Mouse (Mus musculus) telencephalon, adult 2 months (tissue): ENCODE results near the gene Rtn4rl1.

Experiments
- DNase-seq: peaks from one replicate; pipeline ENCODE4 v3.0.0-alpha.2; 2011; ENCODE audit warnings: low read depth, low spot score

Rtn4rl1 gene

GRCm38 (mm10) chr11:75212876-75213275 lies 19.3 kb downstream of the Rtn4rl1 start:
- DNase-seq: no peak

GRCm38 (mm10) chr11:75213372-75214080 lies 19.9 kb downstream of the Rtn4rl1 start:
- DNase-seq: no peak

GRCm38 (mm10) chr11:75214081-75214950 lies 20.7 kb downstream of the Rtn4rl1 start:
- no peak for DNase-seq

- DNase-seq: no peak
Observed at GRCm38 (mm10) chr11:75220115-75220514, 26.5 kb downstream of the Rtn4rl1 start.

GRCm38 (mm10) chr11:75220517-75221145 lies 27.0 kb downstream of the Rtn4rl1 start:
- no peak for DNase-seq

- DNase-seq: no peak
Observed at GRCm38 (mm10) chr11:75224062-75224461, 30.5 kb downstream of the Rtn4rl1 start.

- no peak for DNase-seq
Observed at GRCm38 (mm10) chr11:75224835-75225234, 31.3 kb downstream of the Rtn4rl1 start.

- DNase-seq: no peak
Observed at GRCm38 (mm10) chr11:75227632-75228031, 34.0 kb downstream of the Rtn4rl1 start.

- DNase-seq: no peak
Observed at GRCm38 (mm10) chr11:75229289-75229688, 35.7 kb downstream of the Rtn4rl1 start.

GRCm38 (mm10) chr11:75230272-75230760 lies 36.7 kb downstream of the Rtn4rl1 start:
- DNase-seq: no peak

- no peak for DNase-seq
Observed at GRCm38 (mm10) chr11:75231756-75232155, 38.2 kb downstream of the Rtn4rl1 start.

- no peak for DNase-seq
Observed at GRCm38 (mm10) chr11:75232434-75232833, 38.9 kb downstream of the Rtn4rl1 start.

- no peak for DNase-seq
Observed at GRCm38 (mm10) chr11:75234745-75235144, 41.2 kb downstream of the Rtn4rl1 start.

GRCm38 (mm10) chr11:75240158-75240934 lies 46.8 kb downstream of the Rtn4rl1 start:
- no peak for DNase-seq

- DNase-seq: peak; percentile 64
Observed at GRCm38 (mm10) chr11:75242710-75243255, 49.2 kb downstream of the Rtn4rl1 start.

GRCm38 (mm10) chr11:75244368-75245275 lies 51.0 kb downstream of the Rtn4rl1 start:
- DNase-seq: no peak

GRCm38 (mm10) chr11:75245372-75246330 lies 52.1 kb downstream of the Rtn4rl1 start:
- no peak for DNase-seq

- no peak for DNase-seq
Observed at GRCm38 (mm10) chr11:75246589-75246988, 53.0 kb downstream of the Rtn4rl1 start.
